Mouse (Mus musculus) bone marrow, adult 2 months (tissue): ENCODE results near the gene Hoxc12. TPM values are rescaled to one million over a fixed set of nuclear protein-coding genes. Genes with fewer than 3 reads are reported as not detected.

ENCODE experiments used
- H3K27ac ChIP-seq: fragments of 200-500 bp; 2 replicates; pipeline ENCODE4 v1.5.1; 2012; ENCODE audit warnings: low read depth, mild to moderate bottlenecking, control low read depth, inconsistent platforms, low read length; ENCODE audit not compliant: control insufficient read depth, poor library complexity, insufficient read depth
- H3K4me1 ChIP-seq: fragments of 200-500 bp; 2 replicates; pipeline ENCODE4 v1.6.1; 2011; ENCODE audit warnings: low read length; ENCODE audit not compliant: control insufficient read depth, insufficient read depth
- H3K4me3 ChIP-seq: fragments of 200-500 bp; replicated peaks from 2 replicates; pipeline ENCODE3; 2011; ENCODE audit warnings: mild to moderate bottlenecking, low read depth, low read length, control low read depth; ENCODE audit not compliant: control insufficient read depth
- CTCF ChIP-seq: fragments of 200-500 bp; IDR thresholded peaks from 2 replicates; pipeline ENCODE4 v1.5.1; 2011; ENCODE audit warnings: low read length, control low read depth; ENCODE audit not compliant: control insufficient read depth, insufficient read depth
- POLR2A ChIP-seq: fragments of 200-500 bp; IDR thresholded peaks from 2 replicates; pipeline ENCODE4 v1.6.1; 2011; ENCODE audit warnings: low read depth, mild to moderate bottlenecking, control low read depth, low read length, borderline replicate concordance; ENCODE audit not compliant: control insufficient read depth
- WGBS: fragments of 180-500 bp; shearing (Covaris S2); methylation state at CpG from one replicate; pipeline ENCODE4 v1.1.7; 2018; 5-methylcytosine and 5-hydroxymethylcytosine counted together
- polyA plus RNA-seq: library from polyadenylated mRNA; stranded (reverse); fragments of >200 nt; gene quantifications from 2 replicates; pipeline ENCODE4 v1.2.4, GENCODE M21; 2011; ENCODE audit warnings: low replicate concordance; ENCODE audit not compliant: missing spikeins, insufficient read depth, insufficient read length

Gene Hoxc12
- polyA plus RNA-seq, 1 experiment, result not detected

- Histone ChIP-seq H3K27ac (no peak overlapping the region), H3K4me3 (no peak overlapping the region), H3K4me1 (no peaks in the 10 kb centered on the region)
- TF ChIP-seq CTCF, result no peak
- no peak for TF ChIP-seq POLR2A
- WGBS, result 5% methylated on average over 7 of the region's 7 CpGs
Measured at GRCm38 (mm10) chr15:102918611-102919265, 17.8 kb upstream of the Hoxc12 start.

- TF ChIP-seq POLR2A, result no peak
- TF ChIP-seq CTCF, result no peak
Measured at GRCm38 (mm10) chr15:102919336-102920180, 17.0 kb upstream of the Hoxc12 start.

GRCm38 (mm10) chr15:102920619-102921018, 15.9 kb upstream of the Hoxc12 start:
- no peak overlapping the region for H3K4me3 ChIP-seq
- TF ChIP-seq CTCF (no peak), POLR2A (no peak)
- WGBS, result 3% methylated on average over 20 of the region's 20 CpGs
- no peak overlapping the region for H3K27ac ChIP-seq
- H3K4me1 ChIP-seq, result no peaks in the 10 kb centered on the region

More at GRCm38 (mm10) chr15:102919336-102920180, 17.0 kb upstream of the Hoxc12 start:
- Histone ChIP-seq H3K4me3 (no peak overlapping the region), H3K4me1 (no peaks in the 10 kb centered on the region), H3K27ac (no peak overlapping the region)
- 5% methylated on average over 12 of the region's 12 CpGs for WGBS

- H3K4me3 ChIP-seq, result no peak within 1 kb of the TSS
- H3K27ac ChIP-seq, result no peak within 1 kb of the TSS
- WGBS, result 5% methylated on average over 86 of the region's 88 CpGs
- no peaks in the 10 kb centered on the region for H3K4me1 ChIP-seq
- TF ChIP-seq CTCF (no peak), POLR2A (no peak)
Measured at GRCm38 (mm10) chr15:102921053-102922011, 15.2 kb upstream of the Hoxc12 start, which contains the start of gene Hoxc13. TSS of gene Hoxc13 (plus strand) at chr15:102921103.

- WGBS, result 6% methylated on average over 24 of the region's 24 CpGs
- no peaks in the 10 kb centered on the region for H3K4me1 ChIP-seq
- H3K27ac ChIP-seq, result no peak overlapping the region
- H3K4me3 ChIP-seq, result no peak overlapping the region
- TF ChIP-seq POLR2A (no peak), CTCF (no peak)
Measured at GRCm38 (mm10) chr15:102922012-102922362, 14.6 kb upstream of the Hoxc12 start.

GRCm38 (mm10) chr15:102922636-102923500, 13.7 kb upstream of the Hoxc12 start:
- Histone ChIP-seq H3K27ac (no peak overlapping the region), H3K4me3 (no peak overlapping the region), H3K4me1 (no peaks in the 10 kb centered on the region)
- TF ChIP-seq POLR2A, result no peak
- TF ChIP-seq CTCF, result no peak
- WGBS, result 11% methylated on average over 6 of the region's 6 CpGs

- no peak for TF ChIP-seq POLR2A
- TF ChIP-seq CTCF, result no peak
- Histone ChIP-seq H3K27ac (no peak overlapping the region), H3K4me1 (no peaks in the 10 kb centered on the region), H3K4me3 (no peak overlapping the region)
- WGBS, result 4% methylated on average over 40 of the region's 40 CpGs
Measured at GRCm38 (mm10) chr15:102927032-102927645, 9.4 kb upstream of the Hoxc12 start.
